Mouse (Mus musculus) hindbrain, postnatal 0 days (tissue): ENCODE measurements around the gene Slc35c2. TPM values are rescaled to one million over a fixed set of nuclear protein-coding genes. Genes with fewer than 3 reads are reported as not detected.
A peak's percentile ranks its signal among the peaks of the same experiment; 100 is the strongest.

Experiments used
- ATAC-seq: fragments of 200-750 bp; cut with Nextera tagmentation; 2 replicates; pipeline ENCODE4 v1.8.0; 2017; ENCODE audit warnings: mild to moderate bottlenecking, moderate TSS enrichment, moderate library complexity
- DNase-seq: peaks from one replicate; pipeline ENCODE4 v3.0.0-alpha.2; 2015; ENCODE audit warnings: low spot score
- H3K27ac ChIP-seq: fragments of 300-500 bp; sonication (generic); 2 replicates; pipeline ENCODE4 v1.5.1; 2014; ENCODE audit warnings: mild to moderate bottlenecking
- H3K27me3 ChIP-seq: fragments of 300-500 bp; sonication (generic); 2 replicates; pipeline ENCODE4 v1.6.1; 2014; ENCODE audit warnings: low read length, mixed read lengths; ENCODE audit not compliant: insufficient read depth
- H3K36me3 ChIP-seq: fragments of 300-500 bp; sonication (generic); 2 replicates; pipeline ENCODE4 v1.6.1; 2014; ENCODE audit warnings: low read length, mixed read lengths; ENCODE audit not compliant: insufficient read depth
- H3K4me1 ChIP-seq: fragments of 300-500 bp; sonication (generic); 2 replicates; pipeline ENCODE4 v1.6.1; 2014; ENCODE audit warnings: antibody characterized with exemption, low read length, mixed read lengths; ENCODE audit not compliant: insufficient read depth
- H3K4me2 ChIP-seq: fragments of 300-500 bp; sonication (generic); 2 replicates; pipeline ENCODE4 v1.6.1; 2014; ENCODE audit warnings: low read depth, mild to moderate bottlenecking, low read length, moderate library complexity, mixed read lengths
- H3K4me3 ChIP-seq: fragments of 300-500 bp; sonication (generic); 2 replicates; pipeline ENCODE4 v1.5.1; 2014; ENCODE audit warnings: low read length
- H3K9ac ChIP-seq: fragments of 300-500 bp; sonication (generic); replicated peaks from 2 replicates; pipeline ENCODE4 v1.6.1; 2014; ENCODE audit warnings: mild to moderate bottlenecking, low read length, moderate library complexity, mixed read lengths
- H3K9me3 ChIP-seq: fragments of 300-500 bp; sonication (generic); 2 replicates; pipeline ENCODE4 v1.6.1; 2016; ENCODE audit warnings: low read length, mixed read lengths
- CTCF ChIP-seq: IDR thresholded peaks from 2 replicates; pipeline ENCODE4 v1.5.1; 2016; ENCODE audit warnings: antibody characterized with exemption, control low read depth, low read depth
- WGBS: fragments of 180-500 bp; shearing (Covaris S2); extraction: QIAGEN DNeasy Blood & Tissue Kit; methylation state at CpG from one replicate; pipeline ENCODE4 v1.1.7; 2014; 5-methylcytosine and 5-hydroxymethylcytosine counted together
- polyA plus RNA-seq: library from polyadenylated mRNA; unstranded; fragments of >200 nt; fragmentation: Nextera tagmentation; extraction: Ambion mirVana; gene quantifications from 2 replicates; pipeline ENCODE4 v1.2.1, GENCODE M21; 2015
- total RNA-seq: library from RNA; depleted of rRNA; stranded (reverse); fragments of >200 nt; gene quantifications from 2 replicates; pipeline ENCODE4 v1.2.3, GENCODE M21; 2014

Slc35c2 gene
- total and polyA plus RNA-seq, 2 experiments from 2014 or later: 68.1 to 97.1 TPM

DNA sequence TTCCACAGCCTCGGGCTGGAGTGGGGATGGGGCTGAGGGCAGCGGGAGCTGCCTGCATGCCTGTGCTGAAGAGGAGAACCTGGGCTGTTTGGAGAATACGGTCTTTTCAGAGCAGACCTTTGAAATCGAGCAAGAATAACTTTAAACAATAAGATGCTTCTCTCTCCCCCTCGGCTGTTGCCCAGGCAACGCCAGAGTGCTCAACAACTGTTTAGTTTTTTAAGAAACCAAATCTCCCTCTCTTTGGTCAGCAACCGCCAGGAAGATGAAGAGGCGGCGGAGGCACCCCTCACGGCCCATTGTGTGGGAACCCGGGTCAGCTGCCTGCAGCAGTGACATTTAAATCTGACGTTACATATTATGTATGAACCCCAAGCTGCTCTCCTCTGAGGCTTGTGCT, 20.9 kb downstream of the Slc35c2 start:
- 6% methylated on average over 12 of the region's 12 CpGs for WGBS
- no peak for TF ChIP-seq CTCF
- no peaks in the 10 kb centered on the region for H3K27me3 ChIP-seq
- H3K27ac ChIP-seq: peak overlapping the region; percentile 12
- ATAC-seq (no peak), DNase-seq (peak; percentile 62)
- H3K4me3 ChIP-seq: no peak overlapping the region
- 0 out of 2 replicates have a peak overlapping the region, but pooled peaks have one; percentile 21 for H3K9ac ChIP-seq
- no peaks in the 10 kb centered on the region for H3K9me3 ChIP-seq
- no peak overlapping the region for H3K4me2 ChIP-seq
- no peaks in the 10 kb centered on the region for H3K36me3 ChIP-seq
- peaks cover 21% of the 10 kb centered on the region for H3K4me1 ChIP-seq

DNA sequence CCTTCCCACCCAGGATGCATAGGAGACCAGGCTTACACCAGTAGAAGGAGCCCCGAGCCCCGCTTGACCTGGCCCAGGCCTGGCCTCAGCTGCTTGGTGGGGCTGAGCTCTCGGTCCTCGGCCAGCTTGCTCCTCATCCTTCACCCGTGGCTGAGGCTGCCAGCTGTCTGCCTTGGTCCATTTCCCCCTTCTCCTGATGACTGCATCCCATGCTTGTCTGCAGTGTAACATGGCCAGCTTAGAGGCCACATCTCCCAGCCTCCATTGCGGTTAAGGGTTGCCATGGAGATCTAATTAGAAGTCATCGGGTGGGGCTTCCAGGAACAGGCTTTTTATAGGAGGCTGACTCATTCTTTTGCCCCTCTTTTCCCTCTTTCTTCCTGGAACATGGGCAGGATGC, 23.8 kb downstream of the Slc35c2 start:
- Histone ChIP-seq H3K36me3 (no peaks in the 10 kb centered on the region), H3K4me3 (no peak overlapping the region), H3K9ac (no peak overlapping the region), H3K9me3 (no peaks in the 10 kb centered on the region), H3K27ac (peak overlapping the region; percentile 17; the same call in 1 of the 2 replicates), H3K27me3 (no peaks in the 10 kb centered on the region), H3K4me2 (no peak overlapping the region), H3K4me1 (peaks cover 19% of the 10 kb centered on the region)
- DNase-seq: peak; percentile 71
- 38% methylated on average over 7 of the region's 7 CpGs for WGBS
- peak; percentile 68 for ATAC-seq
- no peak for TF ChIP-seq CTCF

DNA sequence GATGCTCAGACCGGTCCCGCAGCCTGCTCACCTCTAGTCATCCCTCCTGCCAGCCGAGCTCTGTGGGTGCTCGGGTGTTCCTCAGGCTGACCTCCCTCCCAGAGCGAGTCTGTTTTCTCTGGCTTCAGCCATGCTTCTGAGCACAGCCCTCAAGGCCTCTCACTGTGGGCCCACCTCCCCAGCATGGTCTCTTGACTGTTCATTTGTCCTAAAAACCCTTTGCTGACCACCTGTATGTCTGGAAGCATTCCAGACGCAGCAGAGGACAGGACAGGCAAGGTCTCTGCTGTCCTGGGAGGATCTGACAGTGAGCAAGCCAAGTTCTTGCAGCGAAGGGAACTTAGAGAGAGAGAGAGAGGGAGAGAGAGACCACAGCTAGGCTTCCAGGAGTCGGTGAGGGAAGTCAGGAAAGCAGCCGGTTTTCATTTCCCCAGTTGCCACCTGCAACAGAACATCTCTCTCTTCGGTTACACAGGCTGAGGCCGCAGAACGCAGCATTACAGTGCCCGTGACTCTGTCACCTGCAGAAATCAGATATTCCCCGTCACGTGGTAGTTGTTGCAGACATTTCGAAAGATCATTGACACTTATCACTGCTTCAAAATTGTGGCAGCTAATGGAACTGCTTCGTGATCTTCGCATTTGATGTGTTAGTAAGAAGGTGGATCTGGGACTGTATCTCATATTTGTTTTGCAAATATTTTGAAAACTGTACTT, 25.2 kb downstream of the Slc35c2 start:
- H3K4me2 ChIP-seq: no peak overlapping the region
- H3K27me3 ChIP-seq: no peaks in the 10 kb centered on the region
- H3K36me3 ChIP-seq: no peaks in the 10 kb centered on the region
- 62% methylated on average over 18 of the region's 18 CpGs for WGBS
- no peak for TF ChIP-seq CTCF
- ATAC-seq: no peak
- H3K9me3 ChIP-seq: no peaks in the 10 kb centered on the region
- peaks cover 28% of the 10 kb centered on the region for H3K4me1 ChIP-seq
- no peak for DNase-seq
- H3K9ac ChIP-seq: no peak overlapping the region
- H3K27ac ChIP-seq: no peak overlapping the region
- no peak overlapping the region for H3K4me3 ChIP-seq

DNA sequence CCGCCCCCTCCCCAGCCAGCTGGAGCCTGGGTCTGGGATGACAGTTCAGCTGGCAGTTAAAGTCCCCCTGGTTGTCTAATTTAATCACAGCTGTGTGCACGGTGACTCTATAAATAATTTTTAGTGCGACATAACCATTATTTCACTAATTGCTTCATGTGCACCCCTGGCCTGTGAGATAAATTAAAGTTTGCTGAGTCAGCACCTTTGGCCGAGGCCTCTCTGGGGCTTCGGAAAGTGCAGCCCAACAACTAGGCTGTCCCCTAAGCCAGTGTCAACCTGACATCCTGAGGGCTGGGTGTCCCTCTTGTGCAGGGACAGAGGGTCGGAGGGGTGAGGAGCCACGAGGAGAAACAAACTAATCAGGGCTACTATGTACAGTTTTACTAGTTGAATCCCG, 27.8 kb downstream of the Slc35c2 start:
- Histone ChIP-seq H3K27ac (no peak overlapping the region), H3K4me3 (no peak overlapping the region), H3K27me3 (no peaks in the 10 kb centered on the region), H3K4me2 (no peak overlapping the region), H3K36me3 (no peaks in the 10 kb centered on the region), H3K9ac (no peak overlapping the region), H3K9me3 (no peaks in the 10 kb centered on the region), H3K4me1 (peaks cover 26% of the 10 kb centered on the region)
- TF ChIP-seq CTCF: no peak
- ATAC-seq: no peak
- no peak for DNase-seq
- 72% methylated on average over 8 of the region's 8 CpGs for WGBS

DNA sequence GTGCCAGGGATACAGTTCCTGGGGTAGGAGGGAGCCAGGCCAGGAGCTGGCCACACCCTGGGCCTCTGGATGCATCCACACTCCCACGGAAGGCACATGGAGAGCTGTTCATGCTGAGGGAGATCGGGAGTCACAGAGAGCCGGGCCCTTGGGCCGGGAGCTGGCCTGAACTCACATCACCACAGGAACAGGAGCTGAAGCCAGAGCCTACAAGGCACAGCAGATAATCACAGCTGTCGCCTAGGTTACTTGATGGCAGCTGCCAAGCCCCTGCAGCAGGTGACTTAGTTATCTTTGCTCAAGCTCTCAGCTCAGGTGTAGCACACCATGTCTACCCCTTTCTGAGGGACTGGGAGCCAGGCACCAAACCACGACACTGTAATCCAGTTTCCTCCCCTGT, 29.3 kb downstream of the Slc35c2 start:
- Histone ChIP-seq H3K4me2 (no peak overlapping the region), H3K9me3 (no peaks in the 10 kb centered on the region), H3K4me3 (no peak overlapping the region), H3K27me3 (no peaks in the 10 kb centered on the region), H3K36me3 (no peaks in the 10 kb centered on the region), H3K9ac (no peak overlapping the region), H3K27ac (no peak overlapping the region), H3K4me1 (peaks cover 26% of the 10 kb centered on the region)
- 55% methylated on average over 6 of the region's 6 CpGs for WGBS
- no peak for TF ChIP-seq CTCF
- DNase-seq: no peak
- no peak for ATAC-seq

DNA sequence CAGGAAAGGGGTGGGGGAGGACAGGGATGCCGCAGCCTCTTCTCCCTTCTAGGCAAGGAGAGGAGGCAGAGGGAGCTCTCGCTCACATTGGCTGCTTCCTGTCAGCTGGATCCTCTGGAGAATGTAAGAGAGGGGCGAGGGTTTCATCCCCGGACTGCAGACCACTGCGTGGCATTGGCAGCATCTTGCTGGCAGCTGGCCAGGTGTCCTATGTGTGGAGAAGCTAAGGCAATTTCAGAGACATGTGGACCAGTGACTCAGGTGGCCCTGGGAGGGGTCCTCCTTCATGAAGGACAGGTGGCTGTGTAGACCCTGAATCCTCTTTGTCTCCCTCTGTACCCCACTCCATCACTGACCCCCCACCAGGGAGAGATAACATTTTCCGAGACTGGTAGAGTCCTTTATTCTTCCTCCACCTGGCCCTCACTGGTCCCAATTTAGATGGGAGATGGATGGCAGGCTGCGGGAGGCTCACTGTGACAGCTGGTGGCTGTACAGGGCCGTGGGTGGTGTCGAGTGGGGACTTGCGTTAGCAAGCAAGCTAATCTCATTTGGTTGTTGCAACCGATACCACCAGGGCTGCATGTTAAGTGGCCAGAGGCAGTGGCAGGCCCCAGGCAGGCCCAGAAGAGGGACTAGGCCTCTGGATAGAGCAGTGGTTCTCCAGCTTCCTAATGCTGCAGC, 30.4 kb downstream of the Slc35c2 start:
- ATAC-seq (no peak), DNase-seq (no peak)
- H3K4me1 ChIP-seq: peaks cover 25% of the 10 kb centered on the region
- no peaks in the 10 kb centered on the region for H3K9me3 ChIP-seq
- H3K27ac ChIP-seq: no peak overlapping the region
- H3K4me2 ChIP-seq: no peak overlapping the region
- H3K36me3 ChIP-seq: no peaks in the 10 kb centered on the region
- WGBS: 37% methylated on average over 11 of the region's 11 CpGs
- no peak overlapping the region for H3K4me3 ChIP-seq
- TF ChIP-seq CTCF: no peak
- no peak overlapping the region for H3K9ac ChIP-seq
- no peaks in the 10 kb centered on the region for H3K27me3 ChIP-seq

DNA sequence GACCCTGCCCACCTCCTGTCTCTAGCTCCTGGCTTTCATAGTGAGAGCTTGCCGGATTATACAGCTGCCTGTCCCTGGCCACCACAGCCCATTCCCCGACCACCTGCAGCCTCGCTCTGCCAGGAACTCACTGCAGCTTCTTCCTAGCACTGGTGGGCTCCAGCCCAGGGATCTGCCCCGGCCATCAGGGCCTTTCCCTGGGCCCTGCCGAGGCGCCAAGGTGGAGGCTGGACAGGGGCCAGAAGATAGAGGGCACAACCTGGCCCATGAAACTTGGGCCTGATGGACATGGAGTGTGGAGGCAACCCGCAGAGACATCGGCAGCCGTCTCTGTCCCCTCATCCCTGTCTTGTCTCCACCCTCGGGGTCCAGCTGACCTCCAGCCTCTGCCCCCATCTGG, 31.5 kb downstream of the Slc35c2 start:
- H3K27me3 ChIP-seq: no peaks in the 10 kb centered on the region
- peaks cover 21% of the 10 kb centered on the region for H3K4me1 ChIP-seq
- no peak overlapping the region for H3K4me2 ChIP-seq
- H3K9ac ChIP-seq: no peak overlapping the region
- ATAC-seq (no peak), DNase-seq (no peak)
- no peak overlapping the region for H3K4me3 ChIP-seq
- 66% methylated on average over 10 of the region's 10 CpGs for WGBS
- H3K36me3 ChIP-seq: no peaks in the 10 kb centered on the region
- no peak for TF ChIP-seq CTCF
- H3K27ac ChIP-seq: no peak overlapping the region
- no peaks in the 10 kb centered on the region for H3K9me3 ChIP-seq
